Mouse (Mus musculus) forebrain, embryonic 11.5 days (tissue): ENCODE measurements around the gene H1f0. TPM values are rescaled to one million over a fixed set of nuclear protein-coding genes. Genes with fewer than 3 reads are reported as not detected.

Experiments
- ATAC-seq: fragments of 200-750 bp; cut with Nextera tagmentation; replicated peaks from 2 replicates; pipeline ENCODE4 v1.8.0; 2017; ENCODE audit warnings: moderate TSS enrichment; ENCODE audit not compliant: low FRiP score
- DNase-seq: peaks from one replicate; pipeline ENCODE4 v3.0.0-alpha.2; 2017; ENCODE audit warnings: low spot score
- H3K27ac ChIP-seq: fragments of 300-500 bp; sonication (generic); 2 replicates; pipeline ENCODE4 v1.5.1; 2014; ENCODE audit warnings: low read depth, low read length
- H3K27me3 ChIP-seq: fragments of 300-500 bp; sonication (generic); 2 replicates; pipeline ENCODE4 v1.6.1; 2014; ENCODE audit warnings: mild to moderate bottlenecking, low read length, mixed read lengths; ENCODE audit not compliant: control insufficient read depth, insufficient read depth
- H3K36me3 ChIP-seq: fragments of 300-500 bp; sonication (generic); 2 replicates; pipeline ENCODE4 v1.6.1; 2014; ENCODE audit warnings: mild to moderate bottlenecking, low read length, moderate library complexity, mixed read lengths; ENCODE audit not compliant: control insufficient read depth, insufficient read depth
- H3K4me1 ChIP-seq: fragments of 300-500 bp; sonication (generic); replicated peaks from 2 replicates; pipeline ENCODE4 v1.6.1; 2014; ENCODE audit warnings: low read length, mixed read lengths; ENCODE audit not compliant: control insufficient read depth, insufficient read depth
- H3K4me2 ChIP-seq: fragments of 300-500 bp; sonication (generic); 2 replicates; pipeline ENCODE4 v1.6.1; 2014; ENCODE audit warnings: low read depth, mild to moderate bottlenecking, low read length, moderate library complexity, mixed read lengths; ENCODE audit not compliant: severe bottlenecking
- H3K4me3 ChIP-seq: fragments of 300-500 bp; sonication (generic); 2 replicates; pipeline ENCODE4 v1.5.1; 2014; ENCODE audit warnings: low read depth, low read length
- H3K9ac ChIP-seq: fragments of 300-500 bp; sonication (generic); 2 replicates; pipeline ENCODE4 v1.6.1; 2014; ENCODE audit warnings: low read length
- H3K9me3 ChIP-seq: fragments of 300-500 bp; sonication (generic); 2 replicates; pipeline ENCODE4 v1.6.1; 2016; ENCODE audit warnings: low read length, mixed read lengths; ENCODE audit not compliant: control insufficient read depth
- WGBS: fragments of 180-500 bp; shearing (Covaris S2); extraction: QIAGEN DNeasy Blood & Tissue Kit; methylation state at CpG from one replicate; pipeline ENCODE4 v1.1.7; 2014; 5-methylcytosine and 5-hydroxymethylcytosine counted together
- polyA plus RNA-seq: library from polyadenylated mRNA; unstranded; fragments of >200 nt; fragmentation: Nextera tagmentation; extraction: Ambion mirVana; gene quantifications from 2 replicates; pipeline ENCODE4 v1.2.1, GENCODE M21; 2014

The H1f0 gene
- polyA plus RNA-seq, 1 experiment from 2014 or later = 349 TPM

GRCm38 (mm10) chr15:79050964-79051363 is 22.7 kb downstream of the H1f0 start:
- H3K4me3 ChIP-seq = no peak overlapping the region
- no peaks in the 10 kb centered on the region; the same call in 1 of the 2 replicates for H3K4me1 ChIP-seq
- no peak for DNase-seq
- H3K27me3 ChIP-seq = no peaks in the 10 kb centered on the region
- 94% methylated on average over 2 of the region's 2 CpGs for WGBS
- H3K27ac ChIP-seq = no peak overlapping the region
- H3K9me3 ChIP-seq = no peaks in the 10 kb centered on the region
- no peak overlapping the region for H3K9ac ChIP-seq
- H3K36me3 ChIP-seq = peaks cover 4% of the 10 kb centered on the region; the same call in 1 of the 2 replicates
- H3K4me2 ChIP-seq = no peak overlapping the region
- no peak for ATAC-seq

- no peaks in the 10 kb centered on the region; the same call in 1 of the 2 replicates for H3K4me1 ChIP-seq
- H3K27me3 ChIP-seq = no peaks in the 10 kb centered on the region
- no peak overlapping the region for H3K27ac ChIP-seq
- H3K4me3 ChIP-seq = no peak overlapping the region
- H3K9ac ChIP-seq = no peak overlapping the region
- H3K9me3 ChIP-seq = no peaks in the 10 kb centered on the region
- peaks cover 7% of the 10 kb centered on the region; the same call in 1 of the 2 replicates for H3K36me3 ChIP-seq
- ATAC-seq = no peak
- DNase-seq = no peak
- whole genome bisulfite sequencing = 80% methylated on average over 13 of the region's 13 CpGs
- no peak overlapping the region for H3K4me2 ChIP-seq
Observed at GRCm38 (mm10) chr15:79051461-79052360, 23.5 kb downstream of the H1f0 start.

DNA sequence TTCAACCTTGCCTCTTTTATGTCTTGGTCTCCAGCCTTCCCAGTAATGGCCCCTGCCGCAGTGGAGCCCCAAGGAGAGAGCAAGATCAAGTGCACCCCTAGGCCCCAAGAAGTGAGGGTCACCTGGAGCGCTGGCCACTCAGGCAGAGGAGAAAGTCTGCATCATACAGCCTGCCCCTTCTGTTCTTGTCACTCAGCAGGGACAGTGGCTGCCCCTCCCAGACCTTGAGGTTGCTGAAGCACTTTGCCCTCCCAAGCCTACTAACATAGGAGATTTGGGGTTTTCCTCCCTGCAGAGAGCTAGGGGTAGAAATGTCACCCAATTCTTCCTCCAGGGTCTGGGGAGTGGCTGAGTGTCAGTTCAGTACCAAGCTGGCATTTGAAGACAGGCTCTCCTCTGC is 24.1 kb downstream of the H1f0 start:
- Histone ChIP-seq H3K36me3 (peaks cover 7% of the 10 kb centered on the region; the same call in 1 of the 2 replicates), H3K4me1 (no peaks in the 10 kb centered on the region; the same call in 1 of the 2 replicates)

DNA sequence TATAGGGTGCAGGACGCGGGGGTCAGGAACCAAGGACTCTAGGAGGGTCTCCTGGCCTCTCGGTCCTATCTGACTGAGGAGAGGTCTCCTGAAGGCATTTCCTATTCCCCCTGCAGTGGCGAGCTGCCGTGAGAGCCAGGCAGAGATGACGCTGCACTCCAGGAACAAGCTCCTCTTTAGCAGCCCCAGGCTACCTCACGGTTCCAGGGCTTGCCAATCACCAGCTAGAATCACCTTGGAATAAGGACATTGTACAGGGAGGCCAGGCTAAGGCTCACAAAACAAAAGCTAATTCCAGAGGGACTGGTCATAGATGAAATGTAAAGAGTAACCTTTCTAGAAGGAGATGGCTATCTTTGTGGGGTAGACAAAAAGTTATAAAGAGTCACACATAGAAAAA is 28.4 kb downstream of the H1f0 start:
- no peak overlapping the region for H3K9ac ChIP-seq
- no peak overlapping the region for H3K27ac ChIP-seq
- 92% methylated on average over 7 of the region's 7 CpGs for whole genome bisulfite sequencing
- no peak for DNase-seq
- H3K9me3 ChIP-seq = no peaks in the 10 kb centered on the region
- peaks cover 9% of the 10 kb centered on the region; the same call in 1 of the 2 replicates for H3K36me3 ChIP-seq
- H3K4me2 ChIP-seq = no peak overlapping the region
- no peak for ATAC-seq
- H3K4me3 ChIP-seq = no peak overlapping the region
- H3K27me3 ChIP-seq = no peaks in the 10 kb centered on the region
- peaks cover 4% of the 10 kb centered on the region; the same call in 1 of the 2 replicates for H3K4me1 ChIP-seq

More for the DNA sequence above, 24.1 kb downstream of the H1f0 start:
- Histone ChIP-seq H3K9me3 (no peaks in the 10 kb centered on the region), H3K9ac (no peak overlapping the region), H3K4me2 (no peak overlapping the region), H3K27ac (no peak overlapping the region), H3K4me3 (no peak overlapping the region), H3K27me3 (no peaks in the 10 kb centered on the region)
- ATAC-seq (no peak), DNase-seq (no peak)
- WGBS = 93% methylated on average over 2 of the region's 2 CpGs

- Histone ChIP-seq H3K4me2 (no peak overlapping the region), H3K27me3 (no peaks in the 10 kb centered on the region), H3K9me3 (no peaks in the 10 kb centered on the region), H3K4me3 (no peak overlapping the region), H3K9ac (no peak overlapping the region), H3K27ac (no peak overlapping the region), H3K4me1 (peaks cover 8% of the 10 kb centered on the region; the same call in 1 of the 2 replicates), H3K36me3 (peaks cover 9% of the 10 kb centered on the region; the same call in 1 of the 2 replicates)
- ATAC-seq (no peak), DNase-seq (no peak)
- WGBS = 87% methylated on average over 6 of the region's 6 CpGs
Observed at GRCm38 (mm10) chr15:79057850-79058249, 29.6 kb downstream of the H1f0 start.

DNA sequence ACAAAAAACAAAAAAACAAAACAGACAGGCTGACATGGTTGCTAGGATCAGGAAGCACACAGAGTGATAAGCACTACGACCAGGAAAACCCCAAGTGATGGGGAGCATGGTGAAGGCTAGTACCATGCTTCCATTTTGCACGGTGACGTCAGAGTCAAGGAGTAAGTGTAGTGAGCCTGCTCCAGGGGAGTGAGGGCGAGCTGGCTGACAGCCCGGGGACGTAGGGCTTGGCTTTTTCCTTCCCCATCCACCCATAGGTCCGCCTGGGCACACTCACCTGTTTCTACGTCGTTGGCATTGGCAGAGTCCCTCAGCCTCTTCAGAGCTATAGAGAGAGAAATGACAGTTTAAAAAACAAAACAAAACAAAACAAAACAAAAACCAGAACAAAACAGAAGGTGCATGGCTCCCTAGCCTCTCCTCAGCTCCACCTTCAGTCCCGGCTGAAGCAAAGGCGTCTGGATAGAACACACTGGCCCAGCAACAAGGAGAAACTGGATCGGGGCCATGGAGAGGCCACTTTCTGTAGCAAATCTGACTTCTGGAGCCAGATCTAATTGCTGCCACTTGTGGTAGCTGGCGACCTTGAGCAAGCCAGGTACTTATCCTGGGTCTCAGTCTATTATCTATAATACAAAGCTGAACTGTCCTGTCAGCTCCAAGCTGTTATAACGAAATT is 32.8 kb downstream of the H1f0 start:
- Histone ChIP-seq H3K4me2 (no peak overlapping the region), H3K4me3 (no peak overlapping the region; the same call in 1 of the 2 replicates), H3K27ac (no peak overlapping the region), H3K36me3 (peaks cover 5% of the 10 kb centered on the region; the same call in 1 of the 2 replicates), H3K9me3 (no peaks in the 10 kb centered on the region), H3K27me3 (no peaks in the 10 kb centered on the region), H3K4me1 (peaks cover 8% of the 10 kb centered on the region; the same call in 1 of the 2 replicates), H3K9ac (no peak overlapping the region)
- DNase-seq (no peak), ATAC-seq (no peak)
- WGBS = 82% methylated on average over 14 of the region's 14 CpGs

GRCm38 (mm10) chr15:79062376-79063159 is 34.3 kb downstream of the H1f0 start, which contains the start of gene Ankrd54:
Gene Ankrd54 (minus strand): TSS chr15:79062893.
- peaks cover 2% of the 10 kb centered on the region; the same call in 1 of the 2 replicates for H3K36me3 ChIP-seq
- H3K4me1 ChIP-seq = peaks cover 8% of the 10 kb centered on the region; the same call in 1 of the 2 replicates
- H3K9ac ChIP-seq = peak within 1 kb of the TSS; percentile 85
- peak within 1 kb of the TSS; percentile 37; the same call in 1 of the 2 replicates for H3K27ac ChIP-seq
- H3K27me3 ChIP-seq = no peaks in the 10 kb centered on the region
- DNase-seq (peak; percentile 98), ATAC-seq (peak; percentile 100)
- under 1% methylated on average over 80 of the region's 80 CpGs for WGBS
- H3K4me3 ChIP-seq = peak within 1 kb of the TSS; percentile 75
- peak within 1 kb of the TSS; percentile 75 for H3K4me2 ChIP-seq
- H3K9me3 ChIP-seq = no peaks in the 10 kb centered on the region
